Mouse (Mus musculus): ENCODE results near the gene Ccr10. TPM values are rescaled to one million over a fixed set of nuclear protein-coding genes. Genes with fewer than 3 reads are reported as not detected.

Ccr10 gene
- 0.24 and 0.51 TPM in 2 replicates for polyA plus RNA-seq (2014; fragmentation: Nextera tagmentation; extraction: Ambion mirVana)

- ATAC-seq (ENCODE audit: low FRiP score, low TSS enrichment) = no peak
- WGBS = 25% methylated on average over 14 of the region's 14 CpGs
- H3K4me3 ChIP-seq (ENCODE audit: low read length) = peak within 1 kb of the TSS; percentile 38
- peak within 1 kb of the TSS; percentile 57; the same call in 1 of the 2 replicates for H3K27ac ChIP-seq (ENCODE audit: low read depth, low read length)
- H3K9me3 ChIP-seq (ENCODE audit: control insufficient read depth, low read length) = no peaks in the 10 kb centered on the region
- H3K4me1 ChIP-seq (ENCODE audit: control insufficient read depth, insufficient read depth, low read length) = peaks cover 45% of the 10 kb centered on the region
- H3K9ac ChIP-seq (ENCODE audit: low read depth, low read length) = peak within 1 kb of the TSS; percentile 51
- H3K27me3 ChIP-seq (ENCODE audit: control insufficient read depth, insufficient read depth, low read length) = peaks cover 31% of the 10 kb centered on the region
- H3K36me3 ChIP-seq (ENCODE audit: control insufficient read depth, insufficient read depth, low read length) = no peaks in the 10 kb centered on the region
- H3K4me2 ChIP-seq (replicated peaks; ENCODE audit: low read depth, low read length) = peak within 1 kb of the TSS; percentile 78
These were observed at the start of gene Ccr10 for GRCm38 (mm10) chr11:101174851-101175628. Gene Ccr10, minus strand, starts transcription at chr11:101175443.

DNA sequence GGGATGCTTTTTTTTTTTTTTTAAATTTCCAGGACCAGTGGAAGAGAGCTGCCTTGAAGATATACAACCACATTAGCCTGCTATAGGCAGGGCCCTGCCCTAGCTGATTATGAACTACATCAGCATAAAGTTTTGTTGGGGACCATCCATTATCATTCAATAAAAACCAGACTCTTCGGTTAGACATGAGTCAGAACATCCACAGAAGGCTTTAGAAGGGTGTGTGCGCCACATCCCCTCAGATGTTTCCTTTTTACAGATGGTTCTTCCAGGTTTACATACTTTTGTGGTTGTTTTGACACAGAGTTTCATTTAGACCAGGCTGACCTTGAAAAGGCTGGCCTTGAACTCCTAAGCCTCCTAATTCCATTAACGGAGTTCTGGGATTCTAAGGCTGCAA, 49.1 kb upstream of the Ccr10 start:
- 86% methylated on average over 3 of the region's 3 CpGs for WGBS
- Histone ChIP-seq H3K36me3 (ENCODE audit: control insufficient read depth, insufficient read depth, low read length) (no peaks in the 10 kb centered on the region), H3K9ac (ENCODE audit: low read depth, low read length) (no peak overlapping the region), H3K27me3 (ENCODE audit: control insufficient read depth, insufficient read depth, low read length) (no peaks in the 10 kb centered on the region), H3K27ac (ENCODE audit: low read depth, low read length) (no peak overlapping the region), H3K4me3 (ENCODE audit: low read length) (no peak overlapping the region), H3K9me3 (ENCODE audit: control insufficient read depth, low read length) (no peaks in the 10 kb centered on the region), H3K4me1 (ENCODE audit: control insufficient read depth, insufficient read depth, low read length) (peaks cover 18% of the 10 kb centered on the region), H3K4me2 (replicated peaks; ENCODE audit: low read depth, low read length) (no peak overlapping the region)
- no peak for ATAC-seq (ENCODE audit: low FRiP score, low TSS enrichment)

GRCm38 (mm10) chr11:101221306-101221986, 46.2 kb upstream of the Ccr10 start:
- Histone ChIP-seq H3K4me2 (replicated peaks; ENCODE audit: low read depth, low read length) (peak overlapping the region; percentile 3), H3K9ac (ENCODE audit: low read depth, low read length) (no peak overlapping the region), H3K9me3 (ENCODE audit: control insufficient read depth, low read length) (no peaks in the 10 kb centered on the region), H3K27me3 (ENCODE audit: control insufficient read depth, insufficient read depth, low read length) (no peaks in the 10 kb centered on the region), H3K4me1 (ENCODE audit: control insufficient read depth, insufficient read depth, low read length) (peaks cover 20% of the 10 kb centered on the region), H3K4me3 (ENCODE audit: low read length) (no peak overlapping the region), H3K36me3 (ENCODE audit: control insufficient read depth, insufficient read depth, low read length) (peaks cover 7% of the 10 kb centered on the region; the same call in 1 of the 2 replicates), H3K27ac (ENCODE audit: low read depth, low read length) (peak overlapping the region; percentile 87)
- 51% methylated on average over 8 of the region's 8 CpGs for WGBS
- peak; percentile 73; the same call in 1 of the 2 replicates for ATAC-seq (ENCODE audit: low FRiP score, low TSS enrichment)

GRCm38 (mm10) chr11:101220853-101221252, 45.6 kb upstream of the Ccr10 start:
- H3K9ac ChIP-seq (ENCODE audit: low read depth, low read length) = no peak overlapping the region
- 9% methylated on average over 2 of the region's 2 CpGs for WGBS
- H3K27me3 ChIP-seq (ENCODE audit: control insufficient read depth, insufficient read depth, low read length) = no peaks in the 10 kb centered on the region
- no peak for ATAC-seq (ENCODE audit: low FRiP score, low TSS enrichment)
- H3K4me3 ChIP-seq (ENCODE audit: low read length) = no peak overlapping the region
- peaks cover 13% of the 10 kb centered on the region; the same call in 1 of the 2 replicates for H3K36me3 ChIP-seq (ENCODE audit: control insufficient read depth, insufficient read depth, low read length)
- H3K4me1 ChIP-seq (ENCODE audit: control insufficient read depth, insufficient read depth, low read length) = peaks cover 20% of the 10 kb centered on the region
- H3K4me2 ChIP-seq (replicated peaks; ENCODE audit: low read depth, low read length) = peak overlapping the region; percentile 3
- H3K27ac ChIP-seq (ENCODE audit: low read depth, low read length) = peak overlapping the region; percentile 87
- H3K9me3 ChIP-seq (ENCODE audit: control insufficient read depth, low read length) = no peaks in the 10 kb centered on the region

DNA sequence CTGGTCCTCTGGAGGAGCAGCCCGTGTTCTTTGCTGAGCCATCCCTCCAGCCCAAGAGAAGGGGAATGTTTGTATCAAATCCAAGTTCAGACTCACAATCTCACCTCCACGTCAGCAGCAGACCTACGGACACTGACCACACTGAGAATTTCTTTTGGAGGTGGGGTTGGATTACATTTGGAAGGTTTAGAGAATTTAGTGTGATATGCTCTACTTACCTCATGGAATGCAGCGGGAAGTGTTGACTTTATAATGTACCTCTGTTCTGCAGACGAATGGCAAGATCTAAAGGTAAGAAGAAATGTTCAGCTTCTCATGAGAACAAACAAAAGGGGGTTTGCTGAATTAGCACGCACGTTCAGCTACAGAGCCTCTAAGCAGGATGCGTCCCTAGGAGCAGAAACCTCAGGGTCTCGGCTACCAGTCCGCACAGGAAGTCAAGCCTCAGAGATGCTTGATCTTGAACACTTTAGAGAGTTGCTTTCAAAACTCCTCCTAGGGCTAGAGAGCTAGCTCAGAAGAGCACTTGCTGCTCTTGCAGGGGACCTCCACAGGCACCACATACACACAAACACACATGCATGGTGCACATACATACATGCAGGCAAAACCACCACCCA, 43.3 kb upstream of the Ccr10 start:
- no peak overlapping the region for H3K9ac ChIP-seq (ENCODE audit: low read depth, low read length)

DNA sequence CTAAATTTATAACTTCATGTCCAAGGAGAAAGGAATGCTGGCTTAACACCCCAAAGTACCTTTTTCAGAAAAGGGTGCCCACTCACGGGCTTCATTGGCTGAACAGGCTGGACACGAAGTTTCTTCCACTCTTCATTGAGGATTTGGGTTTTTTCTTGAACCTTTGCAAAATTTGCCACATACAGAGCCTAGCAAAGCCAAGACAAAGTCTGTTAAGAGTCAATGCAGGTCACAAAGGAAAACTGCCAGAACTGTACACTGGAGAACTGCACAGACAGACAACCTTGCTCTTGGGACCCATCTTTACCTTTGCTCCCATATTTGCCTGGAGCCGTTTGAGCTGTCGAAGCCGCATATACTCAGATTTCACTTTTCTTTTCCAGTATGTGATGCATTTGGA, 41.7 kb upstream of the Ccr10 start:
- peaks cover 37% of the 10 kb centered on the region for H3K36me3 ChIP-seq (ENCODE audit: control insufficient read depth, insufficient read depth, low read length)
- WGBS = 88% methylated on average over 5 of the region's 5 CpGs
- no peak overlapping the region for H3K4me3 ChIP-seq (ENCODE audit: low read length)
- H3K9ac ChIP-seq (ENCODE audit: low read depth, low read length) = no peak overlapping the region
- no peaks in the 10 kb centered on the region for H3K9me3 ChIP-seq (ENCODE audit: control insufficient read depth, low read length)
- H3K4me2 ChIP-seq (replicated peaks; ENCODE audit: low read depth, low read length) = no peak overlapping the region
- no peak overlapping the region for H3K27ac ChIP-seq (ENCODE audit: low read depth, low read length)
- no peak for ATAC-seq (ENCODE audit: low FRiP score, low TSS enrichment)
- peaks cover 15% of the 10 kb centered on the region for H3K4me1 ChIP-seq (ENCODE audit: control insufficient read depth, insufficient read depth, low read length)
- H3K27me3 ChIP-seq (ENCODE audit: control insufficient read depth, insufficient read depth, low read length) = no peaks in the 10 kb centered on the region

More for the DNA sequence above, 43.3 kb upstream of the Ccr10 start:
- no peaks in the 10 kb centered on the region for H3K27me3 ChIP-seq (ENCODE audit: control insufficient read depth, insufficient read depth, low read length)
- 49% methylated on average over 10 of the region's 10 CpGs for WGBS
- no peak overlapping the region for H3K4me3 ChIP-seq (ENCODE audit: low read length)
- H3K27ac ChIP-seq (ENCODE audit: low read depth, low read length) = peak overlapping the region; percentile 18; the same call in 1 of the 2 replicates
- ATAC-seq (ENCODE audit: low FRiP score, low TSS enrichment) = no peak
- H3K36me3 ChIP-seq (ENCODE audit: control insufficient read depth, insufficient read depth, low read length) = peaks cover 32% of the 10 kb centered on the region
- H3K4me2 ChIP-seq (replicated peaks; ENCODE audit: low read depth, low read length) = no peak overlapping the region; the same call in 1 of the 2 replicates
- H3K9me3 ChIP-seq (ENCODE audit: control insufficient read depth, low read length) = no peaks in the 10 kb centered on the region
- H3K4me1 ChIP-seq (ENCODE audit: control insufficient read depth, insufficient read depth, low read length) = peaks cover 15% of the 10 kb centered on the region

DNA sequence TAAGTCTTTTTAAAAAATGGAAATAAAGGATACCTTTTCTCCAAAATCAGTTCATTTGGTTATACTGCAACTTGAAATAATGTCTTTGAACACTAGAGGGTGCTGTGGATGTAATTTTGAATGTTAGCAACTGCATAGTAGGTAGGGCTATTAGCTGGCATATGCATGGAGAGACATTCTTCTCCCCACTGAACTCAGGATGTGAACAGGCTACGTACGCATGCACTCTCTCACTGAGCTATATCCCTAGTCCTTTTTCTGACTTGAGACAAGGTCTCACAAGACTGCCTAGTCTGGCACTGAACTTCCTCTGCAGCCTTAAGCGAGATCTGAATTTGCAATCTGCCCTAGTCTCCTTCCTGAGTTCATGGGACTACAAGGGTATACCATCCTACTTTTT, 36.7 kb upstream of the Ccr10 start:
- ATAC-seq (ENCODE audit: low FRiP score, low TSS enrichment) = peak; percentile 77; the same call in 1 of the 2 replicates
- H3K36me3 ChIP-seq (ENCODE audit: control insufficient read depth, insufficient read depth, low read length) = peaks cover 70% of the 10 kb centered on the region

GRCm38 (mm10) chr11:101200986-101201385, 25.7 kb upstream of the Ccr10 start:
- 16% methylated on average over 7 of the region's 7 CpGs for WGBS
- ATAC-seq (ENCODE audit: low FRiP score, low TSS enrichment) = peak; percentile 54
- no peak overlapping the region for H3K4me2 ChIP-seq (replicated peaks; ENCODE audit: low read depth, low read length)
- H3K36me3 ChIP-seq (ENCODE audit: control insufficient read depth, insufficient read depth, low read length) = peaks cover 72% of the 10 kb centered on the region
- H3K9me3 ChIP-seq (ENCODE audit: control insufficient read depth, low read length) = no peaks in the 10 kb centered on the region
- H3K4me1 ChIP-seq (ENCODE audit: control insufficient read depth, insufficient read depth, low read length) = no peaks in the 10 kb centered on the region
- no peak overlapping the region for H3K9ac ChIP-seq (ENCODE audit: low read depth, low read length)
- H3K27ac ChIP-seq (ENCODE audit: low read depth, low read length) = no peak overlapping the region
- H3K27me3 ChIP-seq (ENCODE audit: control insufficient read depth, insufficient read depth, low read length) = no peaks in the 10 kb centered on the region
- H3K4me3 ChIP-seq (ENCODE audit: low read length) = no peak overlapping the region

More for the DNA sequence above, 36.7 kb upstream of the Ccr10 start:
- Histone ChIP-seq H3K9me3 (ENCODE audit: control insufficient read depth, low read length) (no peaks in the 10 kb centered on the region), H3K9ac (ENCODE audit: low read depth, low read length) (no peak overlapping the region), H3K4me2 (replicated peaks; ENCODE audit: low read depth, low read length) (no peak overlapping the region), H3K4me3 (ENCODE audit: low read length) (no peak overlapping the region), H3K27ac (ENCODE audit: low read depth, low read length) (0 out of 2 replicates have a peak overlapping the region, but pooled peaks have one; percentile 47), H3K4me1 (ENCODE audit: control insufficient read depth, insufficient read depth, low read length) (no peaks in the 10 kb centered on the region), H3K27me3 (ENCODE audit: control insufficient read depth, insufficient read depth, low read length) (no peaks in the 10 kb centered on the region)
- 33% methylated on average over 3 of the region's 3 CpGs for WGBS
